ENCODE assay signal across 18 mouse cellular contexts in genomic region chrX:135075903-135076302, GRCm38 (mm10).
"Had no signal": no experiment of that assay in that cellular context is flagged by ENCODE, and none has a peak within 500 bp of the region (broad histone marks: within the 10 kb centered on the region; RNA-seq: fewer than 3 reads in every experiment).

No protein-coding gene starts in this region.

- ATAC-seq: liver, postnatal 0 days; lung, postnatal 0 days; midbrain, embryonic 13.5 days; midbrain, embryonic 15.5 days had no signal

- H3K27ac ChIP-seq: liver, embryonic 15.5 days; lung, embryonic 15.5 days; macrophage; midbrain, embryonic 13.5 days; midbrain, embryonic 15.5 days; neural tube, embryonic 12.5 days had no signal

- H3K36me3 ChIP-seq: liver, embryonic 15.5 days; lung, embryonic 15.5 days; midbrain, embryonic 13.5 days; midbrain, embryonic 15.5 days; neural tube, embryonic 12.5 days had no signal

- DNase-seq: liver, postnatal 0 days; lung, adult 2 months; lung, postnatal 14 days; lung, postnatal 36 days; right cerebral cortex, postnatal 25 days; right cerebral cortex, postnatal 4 days; spleen, adult 18-20 months; thymus, adult 18-20 months; thymus, postnatal 14 days; thymus, postnatal 36 days had no signal

- H3K9me3 ChIP-seq: liver, embryonic 15.5 days; lung, embryonic 15.5 days; megakaryocyte, embryonic 14.5 days; midbrain, embryonic 13.5 days; midbrain, embryonic 15.5 days; neural tube, embryonic 12.5 days had no signal

- H3K4me1 ChIP-seq: liver, embryonic 15.5 days; lung, embryonic 15.5 days; midbrain, embryonic 13.5 days; midbrain, embryonic 15.5 days; neural tube, embryonic 12.5 days had no signal

- H3K4me3 ChIP-seq: liver, embryonic 15.5 days; lung, embryonic 15.5 days; megakaryocyte, embryonic 14.5 days; midbrain, embryonic 13.5 days; midbrain, embryonic 15.5 days; neural tube, embryonic 12.5 days had no signal

- H3K27me3 ChIP-seq: lung, embryonic 15.5 days; midbrain, embryonic 15.5 days; neural tube, embryonic 12.5 days had no signal
